Mouse (Mus musculus) heart, postnatal 0 days (tissue): ENCODE measurements at regions not wholly inside any gene's neighbourhood (a gene's known extent, or its start where the extent isn't known, plus 50 kb on each side); places are given as distances from the start of the nearest gene placed in this dataset.

Source experiments
- CTCF ChIP-seq: IDR thresholded peaks from 2 replicates; pipeline ENCODE4 v1.5.1; 2016; ENCODE audit warnings: antibody characterized with exemption, control low read depth, low read depth
- EP300 ChIP-seq: IDR thresholded peaks from 2 replicates; pipeline ENCODE4 v1.6.1; 2016; ENCODE audit warnings: antibody characterized with exemption, low read depth

DNA sequence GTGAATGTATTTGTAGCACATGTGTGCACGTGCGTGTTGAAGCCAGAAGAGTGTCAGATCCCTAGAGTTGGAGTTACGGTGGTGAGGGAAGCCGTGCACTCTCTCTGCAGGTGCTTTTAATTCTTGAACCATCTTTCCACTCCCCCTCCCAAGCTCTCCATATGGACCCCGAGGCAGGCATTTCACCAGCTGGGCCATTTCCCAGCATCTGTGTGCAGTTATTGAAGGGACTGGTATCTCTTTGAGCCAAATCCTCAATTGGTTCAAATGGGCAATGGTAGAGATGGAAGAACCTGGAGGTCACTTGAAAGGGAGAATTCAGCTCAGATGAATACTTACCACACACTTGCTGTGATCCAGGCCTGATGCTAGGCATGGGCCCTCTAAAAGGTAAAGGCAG lies 55.3 kb downstream of the Calml3 start:
- no peak for TF ChIP-seq CTCF
- TF ChIP-seq EP300 = no peak
